In genomic region chrX:72921391-72921790, GRCm38 (mm10) we compare ENCODE assay signal across 22 mouse cellular contexts. TPM values are rescaled to one million over a fixed set of nuclear protein-coding genes. Genes with fewer than 3 reads are reported as not detected.
DNase-seq lines count a peak whose midpoint lies in the region; ATAC-seq and TF ChIP-seq lines count a peak whose summit lies in the region.
"Had no signal": no experiment of that assay in that cellular context is flagged by ENCODE, and none has a peak within 500 bp of the region (broad histone marks: within the 10 kb centered on the region; RNA-seq: fewer than 3 reads in every experiment).

No protein-coding gene starts in this region.

- peaks cover 47% of the 10 kb centered on the region for H3K79me2 ChIP-seq in myocyte (ENCODE audit: control insufficient read depth, insufficient read depth)

- TF ChIP-seq POLR2A in kidney, adult 2 months (IDR thresholded peaks at IDR 0.05; ENCODE audit: low read depth, low read length), result no peak
- TF ChIP-seq POLR2A in myocyte (IDR thresholded peaks at IDR 0.05; ENCODE audit: insufficient read length, low read depth), result no peak

- no peak overlapping the region for H3K9ac ChIP-seq in kidney, embryonic 15.5 days

- WGBS in kidney, adult 2 months, result 44% methylated on average over 2 of the region's 2 CpGs
- 78% methylated on average over 2 of the region's 2 CpGs for WGBS in kidney, embryonic 15.5 days

- no peak overlapping the region for H3ac ChIP-seq in myocyte (ENCODE audit: control insufficient read depth, insufficient read length)

- no peak overlapping the region for H3K4me2 ChIP-seq in kidney, embryonic 15.5 days
- H3K4me2 ChIP-seq in myocyte (ENCODE audit: low read depth), result peak overlapping the region; percentile 76

- no peak overlapping the region for H3K4me3 ChIP-seq in kidney, adult 2 months (ENCODE audit: insufficient read depth, low read depth, low read length)
- H3K4me3 ChIP-seq in kidney, embryonic 15.5 days (replicated peaks), result no peak overlapping the region
- no peak overlapping the region for H3K4me3 ChIP-seq in myocyte

- DNase-seq in kidney, adult 2 months, result peak; percentile 57
- peak; percentile 54 for DNase-seq in kidney, adult 9 months
- no peak for DNase-seq in kidney, postnatal 10 days
- peak; percentile 6 to 36 for DNase-seq in kidney, postnatal 36 days
- no peak for DNase-seq in kidney, postnatal 4 days
- DNase-seq in yolk sac, embryonic 10.5 days (ENCODE audit: low spot score), result no peak
- DNase-seq: adrenal gland, adult 2 months; adrenal gland, adult 8-10 months; adrenal gland, postnatal 10 days; adrenal gland, postnatal 14 days; adrenal gland, postnatal 25 days; adrenal gland, postnatal 36 days; B cell, adult 2 months; cerebellum, adult 11 months; cerebellum, adult 11-12 months had no signal

- ATAC-seq in kidney, embryonic 15.5 days (replicated peaks; ENCODE audit: low FRiP score), result no peak
- ATAC-seq: activated CD4-positive, CD25-positive, alpha-beta regulatory T cell, adult 4 months; CD4-positive, CD25-positive, alpha-beta regulatory T cell, adult 4 months; Patski had no signal

- H3K4me1 ChIP-seq in kidney, adult 2 months (ENCODE audit: control insufficient read depth, insufficient read depth, low read length), result peaks cover 2% of the 10 kb centered on the region; the same call in 1 of the 2 replicates
- H3K4me1 ChIP-seq in kidney, embryonic 15.5 days, result 0 out of 2 replicates have a peak, but pooled peaks cover 5% of the 10 kb centered on the region

- H3K36me3 ChIP-seq in kidney, adult 2 months (ENCODE audit: control insufficient read depth, insufficient read depth, low read length), result no peaks in the 10 kb centered on the region
- peaks cover 2% of the 10 kb centered on the region; the same call in 1 of the 2 replicates for H3K36me3 ChIP-seq in kidney, embryonic 15.5 days
- no peaks in the 10 kb centered on the region for H3K36me3 ChIP-seq in myocyte (ENCODE audit: control insufficient read depth, insufficient read depth)

- no peaks in the 10 kb centered on the region for H3K27me3 ChIP-seq in kidney, adult 2 months (replicated peaks; ENCODE audit: control insufficient read depth, insufficient read depth, low read length)
- H3K27me3 ChIP-seq in kidney, embryonic 15.5 days, result no peaks in the 10 kb centered on the region
- H3K27me3 ChIP-seq in myocyte (ENCODE audit: control insufficient read depth, insufficient read depth, insufficient read length), result no peaks in the 10 kb centered on the region
- H3K27me3 ChIP-seq: CH12.LX had no signal

- H3K27ac ChIP-seq in kidney, adult 2 months (ENCODE audit: insufficient read depth, low read depth, low read length), result peak overlapping the region; percentile 60; the same call in 1 of the 2 replicates
- H3K27ac ChIP-seq in kidney, embryonic 15.5 days, result no peak overlapping the region

- TF ChIP-seq CTCF in kidney, adult 2 months (conservative IDR thresholded peaks at IDR 0.05; ENCODE audit: insufficient read depth, insufficient read length, low read depth, low read length), result no peak

- no peaks in the 10 kb centered on the region for H3K9me3 ChIP-seq in kidney, embryonic 15.5 days (replicated peaks)
- H3K9me3 ChIP-seq: G1E had no signal

TF ChIP-seq in myocyte, 11 proteins besides CTCF, POLR2A, EP300 and RAD21:
- no peak for TF ChIP-seq MAX (IDR thresholded peaks at IDR 0.05; ENCODE audit: low read depth)
- TF ChIP-seq TCF3 (IDR thresholded peaks at IDR 0.05; ENCODE audit: insufficient read length, low read depth), result no peak
- TF ChIP-seq SRF (IDR thresholded peaks at IDR 0.05; ENCODE audit: control insufficient read depth, insufficient read length, low read depth), result no peak
- no peak for TF ChIP-seq MYOG (IDR thresholded peaks at IDR 0.05; ENCODE audit: control insufficient read depth in 1 of 3, insufficient read depth in 1 of 3, insufficient read length in 2 of 3, low read depth in 2 of 3)
- TF ChIP-seq REST (IDR thresholded peaks at IDR 0.05; ENCODE audit: insufficient read depth, insufficient read length), result no peak
- TF ChIP-seq USF1 (IDR thresholded peaks at IDR 0.05; ENCODE audit: low read depth), result no peak
- no peak for TF ChIP-seq MYOD1 (IDR thresholded peaks at IDR 0.05; ENCODE audit: control insufficient read depth in 1 of 3, insufficient read length in 2 of 3, low read depth in 2 of 3)
- no peak for TF ChIP-seq E2F4 (IDR thresholded peaks at IDR 0.05; ENCODE audit: insufficient read depth)
- no peak for TF ChIP-seq CEBPB (IDR thresholded peaks at IDR 0.05; ENCODE audit: insufficient read depth, poor library complexity, severe bottlenecking)
TF ChIP-seq in myocyte: peak in this region for 0.

RNA-seq across cellular contexts. Expression of gene Nsdhl, which starts 3.0 kb away (rescaled TPM):
- 43.7 and 45.7 TPM in 2 replicates for polyA plus RNA-seq in kidney, adult 2 months (2012; rRNA removed)
- 27.2 and 28.8 TPM in 2 replicates for polyA plus RNA-seq in kidney, embryonic 15.5 days (2015; fragmentation: Nextera tagmentation; extraction: Ambion mirVana)
- 74.4 TPM for polyA plus RNA-seq in myocyte (2012; fragmentation: generic; extraction: Trizol)

RNA-seq across cellular contexts. Expression of gene Cetn2, which starts 3.2 kb away (rescaled TPM):
- 12.4 and 22.7 TPM in 2 replicates for polyA plus RNA-seq in kidney, adult 2 months (2012; rRNA removed)
- 90.4 and 106 TPM in 2 replicates for polyA plus RNA-seq in kidney, embryonic 15.5 days (2015; fragmentation: Nextera tagmentation; extraction: Ambion mirVana)
- 22.3 TPM for polyA plus RNA-seq in myocyte (2012; fragmentation: generic; extraction: Trizol)

Comparison
In these comparisons a context has a peak if more than half of its experiments do, and no peak if none do; other contexts are left out.
1. DNase-seq: peak in kidney, adult 2 months (single experiment), kidney, adult 9 months (single experiment) and kidney, postnatal 36 days (2 of 2); none in kidney, postnatal 10 days (single experiment), kidney, postnatal 4 days (0 of 2) and yolk sac, embryonic 10.5 days (single experiment).